Mouse (Mus musculus): ENCODE measurements around the gene Ppp1r21.

GRCm38 (mm10) chr17:88553001-88553449, 23.1 kb downstream of the Ppp1r21 start:
- TF ChIP-seq CTCF (IDR thresholded peaks at IDR 0.05; ENCODE audit: insufficient read depth, low read depth, low read length) (no peak), POLR2A (IDR thresholded peaks at IDR 0.05; ENCODE audit: insufficient read depth, low read depth, low read length) (no peak)
